ENCODE assay signal across 8 mouse cellular contexts in the genomic region with DNA sequence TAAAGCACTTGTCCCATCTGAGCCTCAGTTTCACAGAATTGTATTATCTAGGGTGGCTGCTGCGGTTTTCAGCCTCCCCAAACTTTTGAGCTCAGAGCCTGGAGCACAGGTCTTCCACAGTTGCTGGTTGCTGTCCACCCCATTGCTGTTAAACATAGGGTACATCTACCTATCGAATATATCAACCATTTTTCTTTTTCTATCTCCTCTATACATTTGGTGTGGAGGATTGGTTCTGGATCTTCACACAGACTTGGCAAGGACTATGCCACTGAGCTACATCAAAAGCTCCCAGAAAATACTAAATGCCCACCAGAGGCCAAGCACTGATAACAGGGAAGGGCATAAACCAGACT. TPM values are rescaled to one million over a fixed set of nuclear protein-coding genes. Genes with fewer than 3 reads are reported as not detected.
DNase-seq lines count a peak whose midpoint lies in the region; ATAC-seq and TF ChIP-seq lines count a peak whose summit lies in the region.

No protein-coding gene starts in this region.

- no peaks in the 10 kb centered on the region; the same call in 1 of the 2 replicates for H3K79me2 ChIP-seq in liver, adult 2 months (ENCODE audit: control insufficient read depth, insufficient read depth, low read length)

- H3K27ac ChIP-seq in liver, adult 2 months (replicated peaks; ENCODE audit: insufficient read depth, low read depth, low read length) = peak overlapping the region; percentile 59
- peak overlapping the region; percentile 90 for H3K27ac ChIP-seq in embryonic facial prominence, embryonic 15.5 days (replicated peaks)
- peak overlapping the region; percentile 93 for H3K27ac ChIP-seq in limb, embryonic 12.5 days
- H3K27ac ChIP-seq in neural tube, embryonic 15.5 days (replicated peaks) = peak overlapping the region; percentile 94

- H3K27me3 ChIP-seq in liver, adult 2 months (ENCODE audit: control insufficient read depth, insufficient read depth, low read length) = no peaks in the 10 kb centered on the region
- H3K27me3 ChIP-seq in embryonic facial prominence, embryonic 15.5 days = no peaks in the 10 kb centered on the region
- no peaks in the 10 kb centered on the region for H3K27me3 ChIP-seq in limb, embryonic 12.5 days
- H3K27me3 ChIP-seq in neural tube, embryonic 15.5 days (replicated peaks) = no peaks in the 10 kb centered on the region

- peaks cover 4% of the 10 kb centered on the region for H3K36me3 ChIP-seq in liver, adult 2 months (ENCODE audit: control insufficient read depth, insufficient read depth, low read length)
- peaks cover 8% of the 10 kb centered on the region for H3K36me3 ChIP-seq in embryonic facial prominence, embryonic 15.5 days
- H3K36me3 ChIP-seq in limb, embryonic 12.5 days = peaks cover 15% of the 10 kb centered on the region
- H3K36me3 ChIP-seq in neural tube, embryonic 15.5 days = peaks cover 11% of the 10 kb centered on the region

- TF ChIP-seq POLR2A in liver, adult 2 months (IDR thresholded peaks at IDR 0.05; ENCODE audit: extremely low read depth, insufficient read depth, low read length) = no peak

- H3K9ac ChIP-seq in liver, adult 2 months (ENCODE audit: low read depth, low read length) = peak overlapping the region; percentile 96
- H3K9ac ChIP-seq in embryonic facial prominence, embryonic 15.5 days = peak overlapping the region; percentile 94
- H3K9ac ChIP-seq in limb, embryonic 12.5 days (replicated peaks) = peak overlapping the region; percentile 89
- H3K9ac ChIP-seq in neural tube, embryonic 15.5 days (replicated peaks) = peak overlapping the region; percentile 97

- H3K4me1 ChIP-seq in liver, adult 2 months (ENCODE audit: control insufficient read depth, insufficient read depth, low read length) = peaks cover 12% of the 10 kb centered on the region
- H3K4me1 ChIP-seq in embryonic facial prominence, embryonic 15.5 days = peaks cover 16% of the 10 kb centered on the region
- peaks cover 11% of the 10 kb centered on the region for H3K4me1 ChIP-seq in limb, embryonic 12.5 days (replicated peaks)
- H3K4me1 ChIP-seq in neural tube, embryonic 15.5 days = peaks cover 30% of the 10 kb centered on the region

- no peaks in the 10 kb centered on the region for H3K9me3 ChIP-seq in embryonic facial prominence, embryonic 15.5 days (replicated peaks)
- no peaks in the 10 kb centered on the region for H3K9me3 ChIP-seq in limb, embryonic 12.5 days
- no peaks in the 10 kb centered on the region for H3K9me3 ChIP-seq in neural tube, embryonic 15.5 days (replicated peaks)

- ATAC-seq in embryonic facial prominence, embryonic 15.5 days (ENCODE audit: insufficient number of reproducible peaks, low FRiP score, low TSS enrichment, low read depth) = 0 out of 2 replicates have a peak, but pooled peaks have one; percentile 16
- ATAC-seq in limb, embryonic 12.5 days (ENCODE audit: insufficient number of reproducible peaks, insufficient read depth, low FRiP score, low TSS enrichment, low read depth) = no peak
- peak; percentile 45; the same call in 1 of the 2 replicates for ATAC-seq in neural tube, embryonic 15.5 days (ENCODE audit: low FRiP score)

- no peak for DNase-seq in liver, adult 2 months (ENCODE audit: extremely low read depth, low read depth, low spot score)
- DNase-seq in liver = no peak
- no peak for DNase-seq in cerebellum, adult 9-10 months
- no peak for DNase-seq in right cerebral cortex, postnatal 4 days
- DNase-seq in cerebellum, postnatal 4 days (ENCODE audit: low spot score in 2 of 2) = no peak

- H3K4me2 ChIP-seq in embryonic facial prominence, embryonic 15.5 days (replicated peaks) = peak overlapping the region; percentile 57
- H3K4me2 ChIP-seq in limb, embryonic 12.5 days = peak overlapping the region; percentile 69
- peak overlapping the region; percentile 65 for H3K4me2 ChIP-seq in neural tube, embryonic 15.5 days

- peak overlapping the region; percentile 89 for H3K4me3 ChIP-seq in liver, adult 2 months (ENCODE audit: insufficient read depth, low read depth, low read length)
- peak overlapping the region; percentile 90 for H3K4me3 ChIP-seq in embryonic facial prominence, embryonic 15.5 days (replicated peaks)
- H3K4me3 ChIP-seq in limb, embryonic 12.5 days (replicated peaks) = peak overlapping the region; percentile 91
- H3K4me3 ChIP-seq in neural tube, embryonic 15.5 days (replicated peaks) = peak overlapping the region; percentile 88

- WGBS in liver, adult 2 months = 17% methylated on average over 2 of the region's 2 CpGs
- WGBS in embryonic facial prominence, embryonic 15.5 days = 24% methylated on average over 2 of the region's 2 CpGs
- 27% methylated on average over 2 of the region's 2 CpGs for WGBS in limb, embryonic 12.5 days
- WGBS in neural tube, embryonic 15.5 days = 23% methylated on average over 2 of the region's 2 CpGs

- TF ChIP-seq CTCF in liver, adult 2 months (IDR thresholded peaks at IDR 0.05; ENCODE audit: low read depth, low read length) = no peak

RNA-seq across cellular contexts. Expression of gene Commd7, which starts 0.3 kb away (rescaled TPM):
- 6.3 and 8.0 TPM in 2 replicates for total RNA-seq in liver, adult 2 months (2014; rRNA removed)
- 12.2 and 13.7 TPM in 2 replicates for polyA plus RNA-seq in liver, adult 2 months (2012; rRNA removed)
- polyA plus RNA-seq in embryonic facial prominence, embryonic 15.5 days (2015; fragmentation: Nextera tagmentation; extraction: Ambion mirVana) = 79.0 TPM in 2 replicates
- polyA plus RNA-seq in limb, embryonic 12.5 days (2016; fragmentation: Nextera tagmentation; extraction: Ambion mirVana) = 70.3 and 71.3 TPM in 2 replicates
- 91.2 and 94.4 TPM in 2 replicates for polyA plus RNA-seq in neural tube, embryonic 15.5 days (2015; fragmentation: Nextera tagmentation; extraction: Ambion mirVana)

RNA-seq across cellular contexts. Expression of gene Dnmt3b, which starts 16.4 kb away (rescaled TPM):
- 0.54 and 0.65 TPM in 2 replicates for total RNA-seq in liver, adult 2 months (2014; rRNA removed)
- 2.2 and 3.4 TPM in 2 replicates for polyA plus RNA-seq in liver, adult 2 months (2012; rRNA removed)
- polyA plus RNA-seq in embryonic facial prominence, embryonic 15.5 days (2015; fragmentation: Nextera tagmentation; extraction: Ambion mirVana) = 7.7 and 8.4 TPM in 2 replicates
- 15.7 and 17.0 TPM in 2 replicates for polyA plus RNA-seq in limb, embryonic 12.5 days (2016; fragmentation: Nextera tagmentation; extraction: Ambion mirVana)
- polyA plus RNA-seq in neural tube, embryonic 15.5 days (2015; fragmentation: Nextera tagmentation; extraction: Ambion mirVana) = 3.4 and 11.5 TPM in 2 replicates
